Mouse (Mus musculus): ENCODE measurements around the gene Mthfsd.

GRCm38 (mm10) chr8:121134102-121134501 lies 25.9 kb upstream of the Mthfsd start:
- TF ChIP-seq ZC3H11A (IDR thresholded peaks at IDR 0.05; ENCODE audit: borderline replicate concordance, low read depth, low read length) (no peak), HCFC1 (IDR thresholded peaks at IDR 0.05; ENCODE audit: borderline replicate concordance, insufficient read depth, low read length) (no peak), ZNF384 (IDR thresholded peaks at IDR 0.05; ENCODE audit: low read depth, low read length) (no peak), CHD2 (IDR thresholded peaks at IDR 0.05; ENCODE audit: low read depth, low read length) (no peak)
